Mouse (Mus musculus): Measurements from ENCODE around the gene C1qtnf3. TPM values are rescaled to one million over a fixed set of nuclear protein-coding genes. Genes with fewer than 3 reads are reported as not detected.

The C1qtnf3 gene
- polyA plus RNA-seq, 1 experiment from 2014 or later, result 20.1 TPM

GRCm38 (mm10) chr15:10940148-10941108 is 11.7 kb upstream of the C1qtnf3 start:
- no peak overlapping the region for H3K9ac ChIP-seq (ENCODE audit: low read depth, low read length)
- no peak overlapping the region for H3K4me2 ChIP-seq (ENCODE audit: low read length)
- WGBS, result 71% methylated on average over 15 of the region's 15 CpGs
- H3K27ac ChIP-seq, result no peak overlapping the region
- no peaks in the 10 kb centered on the region for H3K4me1 ChIP-seq (replicated peaks; ENCODE audit: insufficient read depth, low read length)
- no peaks in the 10 kb centered on the region for H3K27me3 ChIP-seq (ENCODE audit: insufficient read depth, low read length)
- TF ChIP-seq CTCF (IDR thresholded peaks at IDR 0.05; ENCODE audit: low read depth), result no peak
- no peak overlapping the region for H3K4me3 ChIP-seq (replicated peaks; ENCODE audit: low read depth, low read length)
- DNase-seq (ENCODE audit: low spot score), result no peak
- no peaks in the 10 kb centered on the region for H3K9me3 ChIP-seq (replicated peaks; ENCODE audit: low read length)
- no peaks in the 10 kb centered on the region for H3K36me3 ChIP-seq (ENCODE audit: insufficient read depth, low read length)
- ATAC-seq (replicated peaks; ENCODE audit: low FRiP score, low read depth), result no peak

GRCm38 (mm10) chr15:10941901-10942300 is 10.2 kb upstream of the C1qtnf3 start:
- H3K27ac ChIP-seq, result no peak overlapping the region
- ATAC-seq (replicated peaks; ENCODE audit: low FRiP score, low read depth), result no peak
- DNase-seq (ENCODE audit: low spot score), result no peak
- H3K27me3 ChIP-seq (ENCODE audit: insufficient read depth, low read length), result no peaks in the 10 kb centered on the region
- no peak for TF ChIP-seq CTCF (IDR thresholded peaks at IDR 0.05; ENCODE audit: low read depth)
- 72% methylated on average over 6 of the region's 6 CpGs for WGBS
- no peaks in the 10 kb centered on the region for H3K4me1 ChIP-seq (replicated peaks; ENCODE audit: insufficient read depth, low read length)
- no peak overlapping the region for H3K4me3 ChIP-seq (replicated peaks; ENCODE audit: low read depth, low read length)
- H3K4me2 ChIP-seq (ENCODE audit: low read length), result no peak overlapping the region
- H3K36me3 ChIP-seq (ENCODE audit: insufficient read depth, low read length), result no peaks in the 10 kb centered on the region
- H3K9ac ChIP-seq (ENCODE audit: low read depth, low read length), result no peak overlapping the region
- no peaks in the 10 kb centered on the region for H3K9me3 ChIP-seq (replicated peaks; ENCODE audit: low read length)

GRCm38 (mm10) chr15:10947852-10948251 is 4.3 kb upstream of the C1qtnf3 start:
- H3K4me1 ChIP-seq (replicated peaks; ENCODE audit: insufficient read depth, low read length), result peaks cover 12% of the 10 kb centered on the region; the same call in 1 of the 2 replicates
- WGBS, result 85% methylated on average over 1 of the region's 1 CpGs
- DNase-seq (ENCODE audit: low spot score), result no peak

GRCm38 (mm10) chr15:10952760-10953305 is 701 bp downstream of the C1qtnf3 start:
- H3K27ac ChIP-seq, result peak overlapping the region; percentile 76
- H3K4me2 ChIP-seq (ENCODE audit: low read length), result peak overlapping the region; percentile 27
- no peak overlapping the region for H3K4me3 ChIP-seq (replicated peaks; ENCODE audit: low read depth, low read length)
- TF ChIP-seq CTCF (IDR thresholded peaks at IDR 0.05; ENCODE audit: low read depth), result no peak
- no peaks in the 10 kb centered on the region for H3K9me3 ChIP-seq (replicated peaks; ENCODE audit: low read length)
- no peaks in the 10 kb centered on the region for H3K27me3 ChIP-seq (ENCODE audit: insufficient read depth, low read length)
- H3K9ac ChIP-seq (ENCODE audit: low read depth, low read length), result no peak overlapping the region
- 29% methylated on average over 4 of the region's 4 CpGs for WGBS
- DNase-seq (ENCODE audit: low spot score), result peak; percentile 90
- peaks cover 16% of the 10 kb centered on the region; the same call in 1 of the 2 replicates for H3K4me1 ChIP-seq (replicated peaks; ENCODE audit: insufficient read depth, low read length)
- no peaks in the 10 kb centered on the region for H3K36me3 ChIP-seq (ENCODE audit: insufficient read depth, low read length)
- no peak for ATAC-seq (replicated peaks; ENCODE audit: low FRiP score, low read depth)

More at GRCm38 (mm10) chr15:10947852-10948251, 4.3 kb upstream of the C1qtnf3 start:
- Histone ChIP-seq H3K36me3 (ENCODE audit: insufficient read depth, low read length) (no peaks in the 10 kb centered on the region), H3K27me3 (ENCODE audit: insufficient read depth, low read length) (no peaks in the 10 kb centered on the region), H3K9ac (ENCODE audit: low read depth, low read length) (no peak overlapping the region), H3K27ac (no peak overlapping the region), H3K4me2 (ENCODE audit: low read length) (no peak overlapping the region), H3K9me3 (replicated peaks; ENCODE audit: low read length) (no peaks in the 10 kb centered on the region), H3K4me3 (replicated peaks; ENCODE audit: low read depth, low read length) (no peak overlapping the region)
- no peak for ATAC-seq (replicated peaks; ENCODE audit: low FRiP score, low read depth)
- no peak for TF ChIP-seq CTCF (IDR thresholded peaks at IDR 0.05; ENCODE audit: low read depth)

- no peaks in the 10 kb centered on the region for H3K36me3 ChIP-seq (ENCODE audit: insufficient read depth, low read length)
- H3K9me3 ChIP-seq (replicated peaks; ENCODE audit: low read length), result no peaks in the 10 kb centered on the region
- 58% methylated on average over 1 of the region's 1 CpGs for WGBS
- H3K9ac ChIP-seq (ENCODE audit: low read depth, low read length), result no peak overlapping the region
- no peak for DNase-seq (ENCODE audit: low spot score)
- H3K4me1 ChIP-seq (replicated peaks; ENCODE audit: insufficient read depth, low read length), result peaks cover 16% of the 10 kb centered on the region; the same call in 1 of the 2 replicates
- H3K4me3 ChIP-seq (replicated peaks; ENCODE audit: low read depth, low read length), result no peak overlapping the region
- ATAC-seq (replicated peaks; ENCODE audit: low FRiP score, low read depth), result no peak
- H3K4me2 ChIP-seq (ENCODE audit: low read length), result no peak overlapping the region
- peak overlapping the region; percentile 65 for H3K27ac ChIP-seq
- no peak for TF ChIP-seq CTCF (IDR thresholded peaks at IDR 0.05; ENCODE audit: low read depth)
- no peaks in the 10 kb centered on the region for H3K27me3 ChIP-seq (ENCODE audit: insufficient read depth, low read length)
These were observed 1.3 kb downstream of the C1qtnf3 start for GRCm38 (mm10) chr15:10953465-10953864.

GRCm38 (mm10) chr15:10954381-10955016 is 2.4 kb downstream of the C1qtnf3 start:
- no peaks in the 10 kb centered on the region for H3K9me3 ChIP-seq (replicated peaks; ENCODE audit: low read length)
- no peak overlapping the region for H3K9ac ChIP-seq (ENCODE audit: low read depth, low read length)
- H3K4me1 ChIP-seq (replicated peaks; ENCODE audit: insufficient read depth, low read length), result peaks cover 16% of the 10 kb centered on the region; the same call in 1 of the 2 replicates
- ATAC-seq (replicated peaks; ENCODE audit: low FRiP score, low read depth) (no peak), DNase-seq (ENCODE audit: low spot score) (no peak)
- H3K4me2 ChIP-seq (ENCODE audit: low read length), result 0 out of 2 replicates have a peak overlapping the region, but pooled peaks have one; percentile 10
- peak overlapping the region; percentile 74 for H3K27ac ChIP-seq
- no peak for TF ChIP-seq CTCF (IDR thresholded peaks at IDR 0.05; ENCODE audit: low read depth)
- H3K36me3 ChIP-seq (ENCODE audit: insufficient read depth, low read length), result no peaks in the 10 kb centered on the region
- 66% methylated on average over 6 of the region's 6 CpGs for WGBS
- H3K27me3 ChIP-seq (ENCODE audit: insufficient read depth, low read length), result no peaks in the 10 kb centered on the region
- H3K4me3 ChIP-seq (replicated peaks; ENCODE audit: low read depth, low read length), result no peak overlapping the region
